Mouse (Mus musculus): ENCODE measurements at regions not wholly inside any gene's neighbourhood (a gene's known extent, or its start where the extent isn't known, plus 50 kb on each side); places are given as distances from the start of the nearest gene placed in this dataset.

GRCm38 (mm10) chr6:106964337-106964736, 164.5 kb upstream of the Crbn start:
- in situ Hi-C loops (cut with MboI; ENCODE audit: low sequenced_read_pairs in 2 of 2, unreplicated experiment in 2 of 2), result no loop called here
- Histone ChIP-seq H3K36me3 (ENCODE audit: control insufficient read depth, insufficient read depth, low read length, poor library complexity, severe bottlenecking) (no peaks in the 10 kb centered on the region), H3K27ac (ENCODE audit: insufficient read depth, low read depth, low read length, poor library complexity, severe bottlenecking) (no peak overlapping the region), H3K4me3 (ENCODE audit: insufficient read depth in 1 of 2, low read depth in 1 of 2, low read length in 2 of 2, poor library complexity in 1 of 2, severe bottlenecking in 1 of 2) (no peak overlapping the region), H3K9ac (ENCODE audit: insufficient read depth, low read depth, low read length, poor library complexity, severe bottlenecking) (no peak overlapping the region), H3K4me1 (ENCODE audit: control insufficient read depth in 2 of 2, insufficient read depth in 2 of 2, low read length in 2 of 2, poor library complexity in 1 of 2) (no peaks in the 10 kb centered on the region), H3K9me3 (ENCODE audit: control insufficient read depth, insufficient read depth, low read depth, low read length) (no peaks in the 10 kb centered on the region)
- DNase-seq (ENCODE audit: low read depth, low spot score), result no peak
- TF ChIP-seq CHD2 (IDR thresholded peaks at IDR 0.05; ENCODE audit: low read depth, low read length) (no peak), ZNF384 (IDR thresholded peaks at IDR 0.05; ENCODE audit: low read depth, low read length) (no peak), HCFC1 (IDR thresholded peaks at IDR 0.05; ENCODE audit: borderline replicate concordance, insufficient read depth, low read length) (no peak), ZC3H11A (IDR thresholded peaks at IDR 0.05; ENCODE audit: borderline replicate concordance, low read depth, low read length) (no peak), MAFK (IDR thresholded peaks at IDR 0.05; ENCODE audit: insufficient read depth, low read depth, low read length) (no peak)

DNA sequence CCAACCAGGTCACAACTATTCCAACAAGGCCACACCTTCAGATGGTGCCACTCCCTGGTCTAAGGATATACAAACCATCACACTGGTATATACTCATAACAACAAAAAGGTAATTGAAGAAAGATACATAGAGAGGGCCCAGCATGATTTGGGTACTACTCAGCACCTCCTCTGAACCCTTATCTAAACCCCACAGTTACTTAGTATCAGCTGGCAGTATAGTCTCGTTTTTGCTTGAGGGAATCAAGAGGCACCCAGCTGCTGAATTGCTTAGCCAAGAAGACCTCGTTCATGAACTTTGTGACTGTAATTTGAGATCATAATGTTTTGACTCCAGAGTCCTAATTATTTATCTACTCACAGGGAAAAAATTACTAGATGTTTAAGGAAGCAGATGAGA, 175.6 kb upstream of the Crbn start:
- no peaks in the 10 kb centered on the region for H3K4me1 ChIP-seq (ENCODE audit: control insufficient read depth in 2 of 2, insufficient read depth in 2 of 2, low read length in 2 of 2, poor library complexity in 1 of 2)
- H3K9me3 ChIP-seq (ENCODE audit: control insufficient read depth, insufficient read depth, low read depth, low read length), result no peaks in the 10 kb centered on the region
- no peaks in the 10 kb centered on the region for H3K36me3 ChIP-seq (ENCODE audit: control insufficient read depth, insufficient read depth, low read length, poor library complexity, severe bottlenecking)
- in situ Hi-C loops (cut with MboI; ENCODE audit: low sequenced_read_pairs in 2 of 2, unreplicated experiment in 2 of 2), result no loop called here
- TF ChIP-seq CHD2 (IDR thresholded peaks at IDR 0.05; ENCODE audit: low read depth, low read length) (no peak), ZC3H11A (IDR thresholded peaks at IDR 0.05; ENCODE audit: borderline replicate concordance, low read depth, low read length) (no peak), MAFK (IDR thresholded peaks at IDR 0.05; ENCODE audit: insufficient read depth, low read depth, low read length) (no peak), ZNF384 (IDR thresholded peaks at IDR 0.05; ENCODE audit: low read depth, low read length) (no peak), HCFC1 (IDR thresholded peaks at IDR 0.05; ENCODE audit: borderline replicate concordance, insufficient read depth, low read length) (no peak)
- H3K9ac ChIP-seq (ENCODE audit: insufficient read depth, low read depth, low read length, poor library complexity, severe bottlenecking), result no peak overlapping the region
- no peak overlapping the region for H3K4me3 ChIP-seq (ENCODE audit: insufficient read depth in 1 of 2, low read depth in 1 of 2, low read length in 2 of 2, poor library complexity in 1 of 2, severe bottlenecking in 1 of 2)
- no peak overlapping the region for H3K27ac ChIP-seq (ENCODE audit: insufficient read depth, low read depth, low read length, poor library complexity, severe bottlenecking)
- DNase-seq (ENCODE audit: low read depth, low spot score), result no peak

GRCm38 (mm10) chr6:106978721-106979120, 178.8 kb upstream of the Crbn start:
- H3K9me3 ChIP-seq (ENCODE audit: control insufficient read depth, insufficient read depth, low read depth, low read length), result no peaks in the 10 kb centered on the region
- no peak overlapping the region for H3K9ac ChIP-seq (ENCODE audit: insufficient read depth, low read depth, low read length, poor library complexity, severe bottlenecking)
- no peak overlapping the region for H3K4me3 ChIP-seq (ENCODE audit: insufficient read depth in 1 of 2, low read depth in 1 of 2, low read length in 2 of 2, poor library complexity in 1 of 2, severe bottlenecking in 1 of 2)
- no peaks in the 10 kb centered on the region for H3K36me3 ChIP-seq (ENCODE audit: control insufficient read depth, insufficient read depth, low read length, poor library complexity, severe bottlenecking)
- no peak overlapping the region for H3K27ac ChIP-seq (ENCODE audit: insufficient read depth, low read depth, low read length, poor library complexity, severe bottlenecking)
- no peaks in the 10 kb centered on the region for H3K4me1 ChIP-seq (ENCODE audit: control insufficient read depth in 2 of 2, insufficient read depth in 2 of 2, low read length in 2 of 2, poor library complexity in 1 of 2)
- in situ Hi-C loops (cut with MboI; ENCODE audit: low sequenced_read_pairs in 2 of 2, unreplicated experiment in 2 of 2), result no loop called here
- TF ChIP-seq HCFC1 (IDR thresholded peaks at IDR 0.05; ENCODE audit: borderline replicate concordance, insufficient read depth, low read length), result no peak
- TF ChIP-seq CHD2 (IDR thresholded peaks at IDR 0.05; ENCODE audit: low read depth, low read length), result no peak
- no peak for TF ChIP-seq MAFK (IDR thresholded peaks at IDR 0.05; ENCODE audit: insufficient read depth, low read depth, low read length)
- DNase-seq (ENCODE audit: low read depth, low spot score), result no peak

DNA sequence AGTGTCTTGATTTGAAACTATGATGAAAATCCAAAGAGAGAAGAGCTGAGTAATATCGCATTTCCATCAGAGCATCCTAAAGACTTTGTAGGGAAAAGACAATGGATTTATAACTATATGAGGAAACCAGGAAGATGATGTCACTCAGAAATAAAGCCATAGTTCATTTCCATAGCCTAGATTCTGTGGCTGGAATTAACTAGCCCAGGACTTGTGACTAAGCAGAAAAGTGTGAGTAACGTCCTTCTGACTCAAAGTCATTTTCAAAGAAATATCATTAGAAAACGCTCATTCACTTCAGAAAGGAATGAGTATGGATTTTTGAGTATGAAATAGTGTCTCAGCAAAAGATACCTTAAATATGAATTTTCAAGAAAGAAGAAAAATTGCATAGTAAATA, 179.9 kb upstream of the Crbn start:
- in situ Hi-C loops (cut with MboI; ENCODE audit: low sequenced_read_pairs in 2 of 2, unreplicated experiment in 2 of 2), result no loop called here
- no peak overlapping the region for H3K9ac ChIP-seq (ENCODE audit: insufficient read depth, low read depth, low read length, poor library complexity, severe bottlenecking)
- no peak for DNase-seq (ENCODE audit: low read depth, low spot score)
- no peaks in the 10 kb centered on the region for H3K4me1 ChIP-seq (ENCODE audit: control insufficient read depth in 2 of 2, insufficient read depth in 2 of 2, low read length in 2 of 2, poor library complexity in 1 of 2)
- no peaks in the 10 kb centered on the region for H3K36me3 ChIP-seq (ENCODE audit: control insufficient read depth, insufficient read depth, low read length, poor library complexity, severe bottlenecking)
- H3K9me3 ChIP-seq (ENCODE audit: control insufficient read depth, insufficient read depth, low read depth, low read length), result no peaks in the 10 kb centered on the region
- TF ChIP-seq HCFC1 (IDR thresholded peaks at IDR 0.05; ENCODE audit: borderline replicate concordance, insufficient read depth, low read length), result no peak
- no peak for TF ChIP-seq MAFK (IDR thresholded peaks at IDR 0.05; ENCODE audit: insufficient read depth, low read depth, low read length)
- TF ChIP-seq CHD2 (IDR thresholded peaks at IDR 0.05; ENCODE audit: low read depth, low read length), result no peak
- no peak for TF ChIP-seq ZC3H11A (IDR thresholded peaks at IDR 0.05; ENCODE audit: borderline replicate concordance, low read depth, low read length)
- no peak for TF ChIP-seq ZNF384 (IDR thresholded peaks at IDR 0.05; ENCODE audit: low read depth, low read length)
- no peak overlapping the region for H3K4me3 ChIP-seq (ENCODE audit: insufficient read depth in 1 of 2, low read depth in 1 of 2, low read length in 2 of 2, poor library complexity in 1 of 2, severe bottlenecking in 1 of 2)
- H3K27ac ChIP-seq (ENCODE audit: insufficient read depth, low read depth, low read length, poor library complexity, severe bottlenecking), result no peak overlapping the region

GRCm38 (mm10) chr6:106980188-106980587, 180.3 kb upstream of the Crbn start:
- H3K36me3 ChIP-seq (ENCODE audit: control insufficient read depth, insufficient read depth, low read length, poor library complexity, severe bottlenecking), result no peaks in the 10 kb centered on the region
- H3K4me1 ChIP-seq (ENCODE audit: control insufficient read depth in 2 of 2, insufficient read depth in 2 of 2, low read length in 2 of 2, poor library complexity in 1 of 2), result no peaks in the 10 kb centered on the region
- in situ Hi-C loops (cut with MboI; ENCODE audit: low sequenced_read_pairs in 2 of 2, unreplicated experiment in 2 of 2), result no loop called here
- H3K9me3 ChIP-seq (ENCODE audit: control insufficient read depth, insufficient read depth, low read depth, low read length), result no peaks in the 10 kb centered on the region
- no peak overlapping the region for H3K9ac ChIP-seq (ENCODE audit: insufficient read depth, low read depth, low read length, poor library complexity, severe bottlenecking)
- no peak overlapping the region for H3K4me3 ChIP-seq (ENCODE audit: insufficient read depth in 1 of 2, low read depth in 1 of 2, low read length in 2 of 2, poor library complexity in 1 of 2, severe bottlenecking in 1 of 2)
- DNase-seq (ENCODE audit: low read depth, low spot score), result no peak
- H3K27ac ChIP-seq (ENCODE audit: insufficient read depth, low read depth, low read length, poor library complexity, severe bottlenecking), result no peak overlapping the region
- TF ChIP-seq ZC3H11A (IDR thresholded peaks at IDR 0.05; ENCODE audit: borderline replicate concordance, low read depth, low read length) (no peak), MAFK (IDR thresholded peaks at IDR 0.05; ENCODE audit: insufficient read depth, low read depth, low read length) (no peak)
